Mouse (Mus musculus): ENCODE results near the gene Pth2.
"Not testable (repeated sequence)": the region's sequence is repeated elsewhere in the genome, so short reads cannot be mapped to it uniquely, and the experiment has no call there.

Gene Pth2

GRCm38 (mm10) chr7:45173772-45174171 is 7.0 kb upstream of the Pth2 start:
- DNase-seq (ENCODE audit: low spot score): not testable (repeated sequence)

- no peak for DNase-seq (ENCODE audit: low spot score)
Observed at GRCm38 (mm10) chr7:45174567-45175280, 6.1 kb upstream of the Pth2 start.

GRCm38 (mm10) chr7:45175398-45175797 is 5.4 kb upstream of the Pth2 start:
- DNase-seq (ENCODE audit: low spot score): no peak

- no peak for DNase-seq (ENCODE audit: low spot score)
Observed at GRCm38 (mm10) chr7:45175929-45176328, 4.9 kb upstream of the Pth2 start.

- DNase-seq (ENCODE audit: low spot score): no peak
Observed at GRCm38 (mm10) chr7:45176356-45176755, 4.4 kb upstream of the Pth2 start.

GRCm38 (mm10) chr7:45178550-45178949 is 2.2 kb upstream of the Pth2 start:
- no peak for DNase-seq (ENCODE audit: low spot score)

- DNase-seq (ENCODE audit: low spot score): no peak
Observed at GRCm38 (mm10) chr7:45179469-45179868, 1.3 kb upstream of the Pth2 start, which contains the start of gene Gfy. Gfy (minus strand) TSS chr7:45179569.

GRCm38 (mm10) chr7:45181540-45181939 is 745 bp downstream of the Pth2 start:
- no peak for DNase-seq (ENCODE audit: low spot score)

- DNase-seq (ENCODE audit: low spot score): peak; percentile 82
Observed at GRCm38 (mm10) chr7:45182199-45182601, 1.4 kb downstream of the Pth2 start.

GRCm38 (mm10) chr7:45182606-45183005 is 1.8 kb downstream of the Pth2 start:
- DNase-seq (ENCODE audit: low spot score): no peak

GRCm38 (mm10) chr7:45183672-45184071 is 2.9 kb downstream of the Pth2 start:
- no peak for DNase-seq (ENCODE audit: low spot score)

GRCm38 (mm10) chr7:45185921-45186320 is 5.1 kb downstream of the Pth2 start:
- DNase-seq (ENCODE audit: low spot score): no peak

- DNase-seq (ENCODE audit: low spot score): no peak
Observed at GRCm38 (mm10) chr7:45189600-45189999, 8.8 kb downstream of the Pth2 start.

- no peak for DNase-seq (ENCODE audit: low spot score)
Observed at GRCm38 (mm10) chr7:45190186-45190585, 9.4 kb downstream of the Pth2 start.

- DNase-seq (ENCODE audit: low spot score): no peak
Observed at GRCm38 (mm10) chr7:45191161-45191560, 10.4 kb downstream of the Pth2 start.

GRCm38 (mm10) chr7:45191803-45192363 is 11.1 kb downstream of the Pth2 start:
- no peak for DNase-seq (ENCODE audit: low spot score)

- DNase-seq (ENCODE audit: low spot score): no peak
Observed at GRCm38 (mm10) chr7:45192585-45193310, 12.0 kb downstream of the Pth2 start.

GRCm38 (mm10) chr7:45193406-45193805 is 12.6 kb downstream of the Pth2 start:
- no peak for DNase-seq (ENCODE audit: low spot score)

GRCm38 (mm10) chr7:45193871-45194785 is 13.3 kb downstream of the Pth2 start:
- no peak for DNase-seq (ENCODE audit: low spot score)

- DNase-seq (ENCODE audit: low spot score): no peak
Observed at GRCm38 (mm10) chr7:45195341-45196175, 14.8 kb downstream of the Pth2 start.

GRCm38 (mm10) chr7:45196176-45196535 is 15.4 kb downstream of the Pth2 start:
- no peak for DNase-seq (ENCODE audit: low spot score)

All from ovary, adult 18-20 months (tissue).